Mouse (Mus musculus) CH12.LX (cell line): ENCODE measurements around the gene Zpr1.

Experiments used
- CTCF ChIP-seq, 2 experiments: IDR thresholded peaks in 1 of 2; conservative IDR thresholded peaks in 1 of 2; 2 replicates each; pipeline ENCODE4 v1.5.1; 2011 to 2012; ENCODE audit warnings: low read depth in 2 of 2, low read length in 2 of 2, improper control_type of control experiment in 1 of 2, inconsistent platforms in 1 of 2, mild to moderate bottlenecking in 1 of 2, moderate library complexity in 1 of 2
- MAX ChIP-seq: IDR thresholded peaks from 2 replicates; pipeline ENCODE4 v1.6.1; 2011; ENCODE audit warnings: low read length, improper control_type of control experiment
- MAZ ChIP-seq: IDR thresholded peaks from 2 replicates; pipeline ENCODE4 v1.6.1; 2012; ENCODE audit warnings: low read depth, mild to moderate bottlenecking, inconsistent platforms, low read length, improper control_type of control experiment, moderate library complexity
- NELFE ChIP-seq: IDR thresholded peaks from 2 replicates; pipeline ENCODE4 v1.6.1; 2011; ENCODE audit warnings: low read depth, low read length, improper control_type of control experiment
- POLR2A ChIP-seq: IDR thresholded peaks from 2 replicates; pipeline ENCODE4 v1.6.1; 2011; ENCODE audit warnings: low read depth, mild to moderate bottlenecking, improper control_type of control experiment, low read length
- POLR2AphosphoS2 ChIP-seq: IDR thresholded peaks from 2 replicates; pipeline ENCODE4 v1.6.1; 2011; ENCODE audit warnings: low read depth, low read length, improper control_type of control experiment
- SMC3 ChIP-seq: IDR thresholded peaks from 2 replicates; pipeline ENCODE4 v1.6.1; 2011; ENCODE audit warnings: low read depth, low read length, improper control_type of control experiment
- TBP ChIP-seq: conservative IDR thresholded peaks from 2 replicates; pipeline ENCODE4 v1.6.1; 2011; ENCODE audit warnings: low read depth, low read length, improper control_type of control experiment
- USF1 ChIP-seq: IDR thresholded peaks from 2 replicates; pipeline ENCODE4 v1.6.1; 2014; ENCODE audit warnings: low read depth, mild to moderate bottlenecking, inconsistent platforms, low read length, improper control_type of control experiment
- USF2 ChIP-seq: conservative IDR thresholded peaks from 2 replicates; pipeline ENCODE4 v1.6.1; 2011; ENCODE audit warnings: low read depth, low read length, improper control_type of control experiment

- TF ChIP-seq POLR2A (no peak), MAZ (no peak), NELFE (no peak), TBP (no peak), CTCF (conservative IDR thresholded peaks at IDR 0.05 in 1 of 2, IDR thresholded peaks at IDR 0.05 in 1 of 2; ENCODE audit: low read depth in 2 of 2, low read length in 2 of 2) (no peak), SMC3 (no peak), MAX (no peak), POLR2AphosphoS2 (no peak), USF1 (no peak), USF2 (no peak)
Observed at GRCm38 (mm10) chr9:46224945-46225660, 47.8 kb upstream of the Zpr1 start.
